Mouse (Mus musculus): ENCODE measurements around the gene Hs3st5. TPM values are rescaled to one million over a fixed set of nuclear protein-coding genes. Genes with fewer than 3 reads are reported as not detected.
A peak's percentile ranks its signal among the peaks of the same experiment; 100 is the strongest.

The Hs3st5 gene
- polyA plus RNA-seq, 1 experiment from 2014 or later = 0.17 TPM

DNA sequence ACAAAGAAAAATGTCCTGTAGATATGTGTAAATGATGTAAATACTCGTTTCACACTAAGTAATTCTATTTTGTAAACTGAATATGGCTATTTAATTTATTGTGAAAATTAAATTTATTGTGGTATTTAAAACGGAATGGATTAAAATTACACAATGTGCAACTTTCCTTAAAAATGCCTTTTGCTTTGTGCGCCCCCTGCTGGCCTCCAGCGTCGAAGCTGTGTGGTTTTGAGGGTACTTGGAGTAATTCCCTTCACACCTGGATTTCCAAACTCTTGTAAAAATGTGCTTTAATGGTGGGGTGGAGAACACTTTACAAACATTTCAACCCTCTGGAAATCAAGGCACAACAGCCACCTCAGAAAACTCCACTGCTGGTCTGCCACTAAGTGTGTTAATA is 327.6 kb downstream of the Hs3st5 start:
- DNase-seq (ENCODE audit: low spot score) = peak; percentile 32
- Histone ChIP-seq H3K9me3 (replicated peaks; ENCODE audit: low read length) (no peaks in the 10 kb centered on the region), H3K4me1 (replicated peaks; ENCODE audit: insufficient read depth, low read length) (no peaks in the 10 kb centered on the region), H3K4me2 (ENCODE audit: low read length) (no peak overlapping the region), H3K27me3 (ENCODE audit: insufficient read depth, low read length) (no peaks in the 10 kb centered on the region), H3K9ac (ENCODE audit: low read depth, low read length) (no peak overlapping the region), H3K27ac (no peak overlapping the region), H3K4me3 (replicated peaks; ENCODE audit: low read depth, low read length) (no peak overlapping the region), H3K36me3 (ENCODE audit: insufficient read depth, low read length) (no peaks in the 10 kb centered on the region)
- no peak for ATAC-seq (replicated peaks; ENCODE audit: low FRiP score, low read depth)
- 20% methylated on average over 5 of the region's 5 CpGs for WGBS
- TF ChIP-seq CTCF (IDR thresholded peaks at IDR 0.05; ENCODE audit: low read depth) = peak; percentile 74

DNA sequence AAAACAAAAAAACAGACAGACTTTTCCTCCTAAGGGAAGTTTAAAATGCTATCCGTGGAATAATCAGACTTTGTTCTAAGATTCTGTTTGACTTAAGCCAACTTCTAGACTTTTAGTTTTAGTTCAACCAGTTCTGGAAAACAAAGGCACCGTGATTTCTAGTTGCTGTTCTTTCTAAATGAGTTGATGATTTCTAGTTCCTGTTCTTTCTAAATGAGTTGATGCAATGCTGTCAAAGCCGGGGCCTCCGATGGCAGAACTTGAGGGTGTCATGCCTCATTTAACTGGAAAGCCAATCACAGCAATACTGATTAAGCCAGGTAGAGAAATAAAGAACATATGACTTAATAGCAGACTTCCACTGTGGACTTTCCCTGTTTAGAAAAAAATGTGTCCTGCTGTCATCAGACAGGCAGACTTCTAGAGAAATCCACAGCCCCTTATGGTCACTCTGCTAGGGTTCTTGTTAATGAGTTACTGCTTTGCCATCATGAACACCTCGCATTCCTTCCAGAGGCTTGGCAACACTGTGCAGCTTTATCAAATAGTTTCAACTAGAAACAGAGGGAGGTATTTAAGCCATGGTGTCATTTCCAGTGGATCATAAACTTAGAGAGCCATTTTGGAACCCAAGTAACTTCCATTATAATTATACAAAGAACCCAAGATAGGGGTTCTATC is 329.4 kb downstream of the Hs3st5 start:
- no peaks in the 10 kb centered on the region for H3K27me3 ChIP-seq (ENCODE audit: insufficient read depth, low read length)
- 46% methylated on average over 5 of the region's 5 CpGs for WGBS
- H3K9ac ChIP-seq (ENCODE audit: low read depth, low read length) = no peak overlapping the region
- H3K4me3 ChIP-seq (replicated peaks; ENCODE audit: low read depth, low read length) = no peak overlapping the region
- no peaks in the 10 kb centered on the region for H3K36me3 ChIP-seq (ENCODE audit: insufficient read depth, low read length)
- H3K4me1 ChIP-seq (replicated peaks; ENCODE audit: insufficient read depth, low read length) = no peaks in the 10 kb centered on the region
- no peak overlapping the region for H3K27ac ChIP-seq
- no peaks in the 10 kb centered on the region for H3K9me3 ChIP-seq (replicated peaks; ENCODE audit: low read length)
- H3K4me2 ChIP-seq (ENCODE audit: low read length) = no peak overlapping the region
- ATAC-seq (replicated peaks; ENCODE audit: low FRiP score, low read depth) (peak; percentile 77; the same call in 1 of the 2 replicates), DNase-seq (ENCODE audit: low spot score) (peak; percentile 16)
- no peak for TF ChIP-seq CTCF (IDR thresholded peaks at IDR 0.05; ENCODE audit: low read depth)

DNA sequence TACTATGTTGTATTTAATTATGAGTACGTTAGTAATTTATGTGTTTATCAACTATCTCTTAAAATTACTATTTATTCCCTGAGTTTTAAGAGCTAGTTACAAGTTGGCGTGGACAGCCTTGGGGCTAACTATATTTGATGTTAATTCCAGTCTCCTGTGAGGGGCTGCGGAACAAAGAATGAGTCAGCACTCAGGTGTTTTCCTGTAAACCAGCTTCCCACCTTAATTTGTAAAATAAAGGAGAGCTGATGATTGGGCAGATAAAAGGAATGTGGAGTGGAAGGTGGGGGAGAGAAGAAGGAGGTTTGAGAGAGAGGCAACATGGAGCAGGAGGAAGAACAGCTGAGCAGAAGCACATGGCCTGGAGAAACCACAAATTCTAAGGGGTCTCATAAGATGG is 343.6 kb downstream of the Hs3st5 start:
- H3K9me3 ChIP-seq (replicated peaks; ENCODE audit: low read length) = no peaks in the 10 kb centered on the region
- no peaks in the 10 kb centered on the region for H3K4me1 ChIP-seq (replicated peaks; ENCODE audit: insufficient read depth, low read length)
- no peak overlapping the region for H3K27ac ChIP-seq
- DNase-seq (ENCODE audit: low spot score) (no peak), ATAC-seq (replicated peaks; ENCODE audit: low FRiP score, low read depth) (no peak)
- no peaks in the 10 kb centered on the region for H3K36me3 ChIP-seq (ENCODE audit: insufficient read depth, low read length)
- H3K27me3 ChIP-seq (ENCODE audit: insufficient read depth, low read length) = no peaks in the 10 kb centered on the region
- H3K4me3 ChIP-seq (replicated peaks; ENCODE audit: low read depth, low read length) = no peak overlapping the region
- WGBS = 84% methylated on average over 3 of the region's 3 CpGs
- no peak overlapping the region for H3K4me2 ChIP-seq (ENCODE audit: low read length)
- no peak overlapping the region for H3K9ac ChIP-seq (ENCODE audit: low read depth, low read length)
- TF ChIP-seq CTCF (IDR thresholded peaks at IDR 0.05; ENCODE audit: low read depth) = no peak

DNA sequence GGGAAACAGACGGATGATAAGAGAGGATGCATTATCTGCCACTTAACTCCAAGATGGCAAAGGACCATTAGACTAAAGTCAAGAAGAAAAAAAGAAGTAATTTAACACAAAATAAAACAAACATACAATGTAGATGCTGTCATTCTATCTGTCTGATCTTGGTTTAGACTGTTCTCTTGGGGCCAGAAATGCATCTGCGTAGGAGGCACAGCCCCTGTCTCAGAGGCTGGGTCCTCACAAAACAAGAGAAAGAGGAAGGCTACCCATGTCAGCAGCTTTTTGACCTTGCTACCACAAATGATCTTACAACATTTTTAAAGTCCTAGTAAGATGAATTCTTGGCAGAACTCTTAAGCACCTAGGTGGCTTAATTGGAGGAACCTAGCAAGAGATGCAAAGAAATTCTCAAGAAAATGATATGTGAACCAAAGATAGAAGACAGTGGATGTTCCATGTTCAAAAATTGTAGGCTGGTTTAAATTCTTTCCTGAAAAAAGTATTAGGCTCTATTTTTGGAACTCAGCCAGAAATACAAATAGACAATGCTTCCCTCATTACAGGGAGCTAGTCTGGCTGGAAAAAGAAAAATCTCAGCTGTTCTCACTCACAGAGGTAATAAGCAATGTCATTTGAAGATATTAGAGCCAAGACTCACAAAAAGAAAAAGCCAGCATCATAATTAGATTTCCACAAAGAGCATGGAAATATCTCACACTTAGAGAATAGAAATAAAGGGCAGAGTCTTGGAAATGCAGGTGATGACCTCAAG is 355.7 kb downstream of the Hs3st5 start:
- DNase-seq (ENCODE audit: low spot score) (peak; percentile 42), ATAC-seq (replicated peaks; ENCODE audit: low FRiP score, low read depth) (no peak)
- no peak overlapping the region for H3K4me3 ChIP-seq (replicated peaks; ENCODE audit: low read depth, low read length)
- no peaks in the 10 kb centered on the region for H3K4me1 ChIP-seq (replicated peaks; ENCODE audit: insufficient read depth, low read length)
- H3K9ac ChIP-seq (ENCODE audit: low read depth, low read length) = no peak overlapping the region
- H3K27ac ChIP-seq = no peak overlapping the region
- H3K9me3 ChIP-seq (replicated peaks; ENCODE audit: low read length) = no peaks in the 10 kb centered on the region
- H3K27me3 ChIP-seq (ENCODE audit: insufficient read depth, low read length) = no peaks in the 10 kb centered on the region
- WGBS = 64% methylated on average over 2 of the region's 2 CpGs
- H3K36me3 ChIP-seq (ENCODE audit: insufficient read depth, low read length) = no peaks in the 10 kb centered on the region
- TF ChIP-seq CTCF (IDR thresholded peaks at IDR 0.05; ENCODE audit: low read depth) = no peak
- H3K4me2 ChIP-seq (ENCODE audit: low read length) = no peak overlapping the region
